Mouse (Mus musculus) CH12.LX (cell line): ENCODE results near the gene Ttll7.
A peak's percentile ranks its signal among the peaks of the same experiment; 100 is the strongest.

ENCODE experiments used
- CHD1 ChIP-seq: IDR thresholded peaks from 2 replicates; pipeline ENCODE4 v1.6.1; 2012; ENCODE audit warnings: low read depth, low read length, improper control_type of control experiment, inconsistent platforms
- CHD2 ChIP-seq: IDR thresholded peaks from 2 replicates; pipeline ENCODE4 v1.6.1; 2011; ENCODE audit warnings: low read length, improper control_type of control experiment
- CTCF ChIP-seq, 2 experiments: IDR thresholded peaks in 1 of 2; conservative IDR thresholded peaks in 1 of 2; 2 replicates each; pipeline ENCODE4 v1.5.1; 2011 to 2012; ENCODE audit warnings: low read depth in 2 of 2, low read length in 2 of 2, improper control_type of control experiment in 1 of 2, inconsistent platforms in 1 of 2, mild to moderate bottlenecking in 1 of 2, moderate library complexity in 1 of 2
- ELF1 ChIP-seq: IDR thresholded peaks from 2 replicates; pipeline ENCODE4 v1.6.1; 2014; ENCODE audit warnings: low read depth, mild to moderate bottlenecking, inconsistent platforms, low read length, improper control_type of control experiment
- EP300 ChIP-seq: IDR thresholded peaks from 2 replicates; pipeline ENCODE4 v1.6.1; 2011; ENCODE audit warnings: low read length, improper control_type of control experiment
- GABPA ChIP-seq: IDR thresholded peaks from 2 replicates; pipeline ENCODE4 v1.6.1; 2012; ENCODE audit warnings: low read depth, low read length, improper control_type of control experiment, inconsistent platforms; ENCODE audit not compliant: insufficient replicate concordance
- JUND ChIP-seq: conservative IDR thresholded peaks from 2 replicates; pipeline ENCODE4 v1.6.1; 2011; ENCODE audit warnings: low read depth, low read length, improper control_type of control experiment
- MAFK ChIP-seq: IDR thresholded peaks from 2 replicates; pipeline ENCODE4 v1.6.1; 2011; ENCODE audit warnings: low read length, improper control_type of control experiment; ENCODE audit not compliant: insufficient replicate concordance
- MAX ChIP-seq: IDR thresholded peaks from 2 replicates; pipeline ENCODE4 v1.6.1; 2011; ENCODE audit warnings: low read length, improper control_type of control experiment
- MXI1 ChIP-seq: IDR thresholded peaks from 2 replicates; pipeline ENCODE4 v1.6.1; 2011; ENCODE audit warnings: mild to moderate bottlenecking, low read depth, low read length, improper control_type of control experiment
- POLR2A ChIP-seq: IDR thresholded peaks from 2 replicates; pipeline ENCODE4 v1.6.1; 2011; ENCODE audit warnings: low read depth, mild to moderate bottlenecking, improper control_type of control experiment, low read length
- SMC3 ChIP-seq: IDR thresholded peaks from 2 replicates; pipeline ENCODE4 v1.6.1; 2011; ENCODE audit warnings: low read depth, low read length, improper control_type of control experiment

DNA sequence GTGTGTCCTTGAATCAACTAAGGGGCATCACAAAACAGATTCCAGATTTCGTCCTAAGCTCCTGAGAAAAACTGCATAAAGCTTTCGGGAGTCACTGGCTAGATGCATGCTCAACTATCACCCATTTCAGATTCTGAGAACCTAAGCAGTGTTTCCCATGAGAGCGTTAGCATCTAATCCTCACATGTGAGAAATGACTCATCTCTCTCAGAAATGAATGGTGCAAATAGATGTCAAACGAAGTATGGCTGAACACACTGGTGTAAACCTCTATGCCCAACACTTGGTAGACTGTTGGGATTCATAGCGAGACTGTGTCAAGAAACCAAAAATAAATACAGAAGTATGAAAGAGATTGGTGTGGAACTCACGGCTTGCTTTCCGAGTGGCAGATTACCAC is 2.8 kb upstream of the Ttll7 start:
- no peak for TF ChIP-seq CTCF (conservative IDR thresholded peaks at IDR 0.05 in 1 of 2, IDR thresholded peaks at IDR 0.05 in 1 of 2; ENCODE audit: low read depth in 2 of 2, low read length in 2 of 2)
- no peak for TF ChIP-seq ELF1
- TF ChIP-seq JUND = peak; percentile 89
- TF ChIP-seq GABPA = no peak
- 0 out of 2 replicates have a peak, but pooled peaks have one; percentile 25 for TF ChIP-seq MAX
- no peak for TF ChIP-seq CHD2
- no peak for TF ChIP-seq POLR2A
- no peak for TF ChIP-seq CHD1
- TF ChIP-seq EP300 = peak; percentile 87
- TF ChIP-seq MAFK = no peak
- no peak for TF ChIP-seq MXI1
- no peak for TF ChIP-seq SMC3
